Mouse (Mus musculus): Measurements from ENCODE around the gene Gria4.
"Not testable (repeated sequence)": the region's sequence is repeated elsewhere in the genome, so short reads cannot be mapped to it uniquely, and the experiment has no call there.

Gene Gria4

DNA sequence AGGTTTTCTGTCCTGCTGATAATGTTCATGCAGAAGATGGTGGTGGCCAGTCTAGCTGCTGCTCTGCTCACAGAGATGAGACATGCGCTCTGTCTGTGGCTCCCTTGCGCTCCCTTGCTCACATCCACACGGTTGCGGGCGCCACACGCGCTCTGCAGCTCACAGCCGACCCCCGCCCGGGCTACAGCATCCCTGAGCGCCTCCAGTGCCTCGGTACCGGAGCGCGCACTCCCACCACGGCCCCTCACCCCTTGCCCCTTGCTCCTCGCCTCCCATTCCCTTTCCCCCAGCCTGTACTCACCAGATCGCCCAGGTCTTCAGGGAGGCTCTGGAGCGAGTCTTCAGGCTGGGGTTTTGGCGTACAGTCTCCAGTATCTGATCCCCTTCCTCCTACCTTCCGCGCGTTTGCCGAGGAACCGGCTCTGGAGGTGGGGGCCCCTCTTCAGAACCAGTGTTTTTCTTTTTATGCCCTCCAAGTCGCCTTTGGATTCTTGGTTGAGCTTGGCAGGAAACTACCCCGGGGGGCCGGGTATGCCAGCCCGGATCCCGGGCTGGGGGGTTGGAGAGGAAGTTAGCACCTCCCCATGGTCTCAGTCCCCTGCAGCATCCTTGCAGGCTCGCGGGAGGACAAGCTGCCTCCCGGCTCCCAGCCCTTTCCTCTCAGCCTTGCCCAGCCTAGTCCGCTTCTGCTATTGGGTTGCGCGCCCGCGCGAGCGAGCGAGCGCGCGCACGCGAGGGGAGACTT, at the start of gene Gria4:
Gria4 (minus strand) TSS at position 691 of the 745 bp plus-strand sequence.
- DNase-seq (ENCODE audit: low spot score in 2 of 2), result peak; percentile 88 to 89

DNA sequence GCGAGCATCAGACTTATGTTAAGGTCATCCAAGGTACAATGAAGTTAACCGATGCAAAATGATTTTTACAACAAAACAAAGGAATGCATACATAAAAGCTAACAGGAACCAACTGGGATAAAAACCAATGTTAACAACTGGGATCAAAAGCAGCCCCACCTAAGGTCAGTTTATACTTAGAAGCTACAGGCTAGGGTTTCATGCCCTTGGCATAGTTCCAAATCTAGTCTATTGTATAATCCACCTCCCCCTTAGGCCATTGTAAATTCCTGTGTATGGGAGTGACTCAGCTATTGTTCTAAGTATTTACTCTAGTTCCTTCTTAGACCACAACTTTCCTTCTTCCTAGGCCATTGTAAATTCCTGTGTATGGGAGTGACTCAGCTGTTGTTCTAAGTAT, 14.9 kb upstream of the Gria4 start:
- not testable (repeated sequence) for DNase-seq (ENCODE audit: low spot score in 2 of 2)

DNA sequence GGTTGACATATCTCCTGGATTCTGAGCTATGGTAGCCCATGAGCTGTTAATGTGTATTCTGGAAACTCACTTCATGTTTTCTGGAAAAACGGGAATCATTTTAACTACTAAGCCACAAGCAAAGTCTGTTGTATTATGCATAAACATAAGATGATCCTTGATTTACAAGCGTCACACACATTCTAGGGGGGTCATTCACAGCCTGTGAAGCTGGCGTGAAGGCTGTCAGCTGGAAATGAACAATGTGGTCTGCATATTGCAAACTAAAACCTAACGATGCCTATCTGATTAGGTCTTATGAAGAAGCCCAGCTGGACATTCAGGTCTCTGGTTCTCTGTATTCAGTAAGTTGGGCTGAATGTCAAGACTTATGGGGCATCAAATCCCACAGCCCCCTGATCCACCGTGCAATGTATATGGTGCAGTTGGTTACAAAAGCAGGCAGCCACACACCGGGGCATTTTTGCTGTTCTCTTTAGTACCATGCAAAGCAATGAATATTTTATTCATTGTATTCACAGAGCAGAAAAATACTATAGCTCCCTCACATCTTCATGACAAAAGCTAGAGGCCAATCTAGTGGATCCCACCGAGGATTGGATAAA, 7.2 kb upstream of the Gria4 start:
- DNase-seq (ENCODE audit: low spot score in 2 of 2), result no peak

DNA sequence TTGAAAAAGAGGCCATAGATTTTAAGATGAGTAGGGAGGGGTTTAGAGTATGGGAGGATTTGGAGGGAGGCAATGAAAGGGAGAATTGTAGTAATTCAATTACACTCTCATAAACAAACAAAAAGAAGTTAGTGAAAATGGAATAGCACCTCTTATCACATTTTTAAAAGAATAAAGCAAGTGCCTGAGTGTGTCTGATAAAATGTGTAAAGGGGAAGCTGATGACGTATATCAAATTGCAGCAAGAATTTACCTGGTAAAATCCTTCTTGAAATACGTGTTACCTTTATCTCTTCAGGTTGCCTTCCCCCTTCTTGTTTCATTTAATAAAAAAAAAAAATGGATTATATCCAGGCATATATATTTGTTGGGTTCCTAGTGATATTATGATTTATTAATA, 1.4 kb upstream of the Gria4 start:
- DNase-seq (ENCODE audit: low spot score in 2 of 2), result no peak

DNA sequence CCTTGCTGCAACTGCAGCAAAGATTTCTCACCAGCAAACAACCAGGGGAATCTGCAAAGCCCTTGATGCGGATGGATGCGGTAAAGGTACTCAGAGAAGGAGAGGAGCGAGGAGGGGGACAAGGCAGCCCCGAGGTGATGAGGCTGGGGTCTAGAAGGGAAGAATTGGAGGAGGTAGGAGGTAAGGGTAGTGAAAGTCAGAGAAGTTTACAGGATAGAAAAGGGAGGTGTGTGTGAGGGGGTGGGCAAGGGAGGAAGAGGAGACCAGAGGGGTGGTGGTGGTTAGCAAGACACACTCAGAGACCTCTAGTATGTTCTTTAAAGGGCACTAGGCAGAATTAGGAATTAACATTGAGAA, 233 bp upstream of the Gria4 start:
- DNase-seq (ENCODE audit: low spot score in 2 of 2), result no peak

DNA sequence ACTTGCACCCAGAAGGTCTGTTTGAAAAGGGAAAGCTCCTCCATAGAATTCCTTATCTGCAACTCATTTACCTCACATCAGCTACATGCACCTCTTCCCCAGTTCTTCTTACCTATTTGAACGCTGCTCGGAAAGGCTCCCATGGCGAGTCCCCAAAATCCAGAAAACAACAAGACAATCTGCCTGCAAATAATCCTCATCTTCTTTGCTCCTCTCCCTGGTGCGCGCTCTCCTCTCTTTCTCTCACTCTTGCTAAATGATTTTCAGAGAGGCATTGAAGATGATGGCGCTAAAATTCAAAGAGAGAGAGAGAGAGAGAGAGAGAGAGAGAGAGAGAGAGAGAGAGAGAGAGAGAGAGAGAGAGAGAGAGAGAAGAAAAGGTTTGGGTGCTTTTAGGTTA, 959 bp downstream of the Gria4 start:
- peak; percentile 26 to 34 for DNase-seq (ENCODE audit: low spot score in 2 of 2)

DNA sequence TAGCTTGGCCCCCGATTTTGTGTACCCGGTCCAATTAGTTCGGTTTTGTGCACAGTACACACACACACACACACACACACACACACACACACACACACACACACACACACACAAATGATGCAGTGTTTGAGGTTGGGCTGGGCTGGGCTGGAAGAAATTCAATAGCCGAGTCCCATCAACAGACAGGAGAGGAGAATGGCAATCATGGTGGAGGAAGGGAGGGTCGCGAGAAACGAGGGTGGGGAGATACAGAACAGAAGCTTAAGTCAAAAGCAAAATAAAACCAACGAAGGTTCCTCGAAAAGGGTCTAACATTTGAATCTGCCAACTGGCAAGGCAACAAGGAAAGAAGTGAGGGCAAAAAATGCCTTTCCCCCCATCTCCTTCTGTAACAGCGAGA, 1.6 kb downstream of the Gria4 start:
- DNase-seq (ENCODE audit: low spot score in 2 of 2), result peak; percentile 43 to 51

DNA sequence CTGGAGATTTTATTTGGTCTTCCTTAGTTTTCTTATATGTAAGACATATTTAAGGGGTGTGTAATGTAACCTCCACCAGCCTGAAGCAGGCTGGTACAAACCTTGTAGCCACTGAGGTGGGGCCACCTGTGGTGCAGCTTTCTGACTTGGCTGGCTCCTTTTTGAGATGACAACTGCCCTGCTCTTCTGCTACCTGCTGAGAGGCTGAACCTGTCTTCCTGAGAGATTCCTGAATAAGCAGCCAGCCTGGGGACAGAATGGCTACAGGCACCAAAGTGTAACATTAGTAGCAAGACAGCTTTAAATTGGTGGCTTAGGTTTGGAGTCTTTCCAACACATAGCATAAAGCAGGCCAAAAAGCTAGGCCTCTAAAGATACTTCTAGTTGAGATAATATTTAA, 46.6 kb downstream of the Gria4 start:
- not testable (repeated sequence) for DNase-seq (ENCODE audit: low spot score in 2 of 2)

DNA sequence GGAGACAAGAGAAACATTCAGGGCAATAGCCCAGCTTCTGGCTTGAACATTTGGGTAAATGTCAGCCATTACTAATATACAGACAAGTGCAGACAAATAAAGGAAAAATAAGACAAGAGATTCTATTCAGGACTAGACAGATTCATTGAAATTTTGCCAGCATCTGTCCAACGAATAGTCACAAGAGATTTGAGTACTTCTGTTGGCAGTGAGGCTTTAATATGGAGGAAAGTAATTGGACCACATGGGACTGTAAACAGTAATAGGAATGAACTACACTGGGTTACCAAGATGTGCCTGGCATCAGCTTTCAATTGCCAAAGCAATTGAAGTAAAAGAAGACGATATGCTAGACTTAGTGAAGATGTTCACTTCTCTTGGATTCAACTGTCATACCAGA, 81.9 kb downstream of the Gria4 start:
- no peak for DNase-seq (ENCODE audit: low spot score in 2 of 2)

DNA sequence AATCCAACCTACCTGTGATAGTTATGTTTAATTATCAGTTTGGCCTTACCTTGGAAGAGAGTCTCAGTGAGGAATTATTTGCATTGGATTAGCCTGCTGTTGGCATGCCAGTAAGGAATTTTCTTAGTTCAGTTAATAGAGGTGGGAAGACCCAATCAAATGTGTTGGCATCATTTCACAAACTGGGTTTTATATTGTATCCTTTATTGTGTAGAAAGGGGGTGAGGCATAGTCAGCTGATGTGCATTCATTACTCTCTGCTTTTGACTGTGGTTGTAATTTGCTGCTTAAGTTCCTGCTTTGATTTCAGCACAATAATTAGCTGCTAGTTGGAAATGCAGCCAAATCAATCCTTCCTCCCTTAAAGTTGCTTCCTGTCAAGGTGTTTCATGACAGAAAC, 83.7 kb downstream of the Gria4 start:
- no peak for DNase-seq (ENCODE audit: low spot score in 2 of 2)

DNA sequence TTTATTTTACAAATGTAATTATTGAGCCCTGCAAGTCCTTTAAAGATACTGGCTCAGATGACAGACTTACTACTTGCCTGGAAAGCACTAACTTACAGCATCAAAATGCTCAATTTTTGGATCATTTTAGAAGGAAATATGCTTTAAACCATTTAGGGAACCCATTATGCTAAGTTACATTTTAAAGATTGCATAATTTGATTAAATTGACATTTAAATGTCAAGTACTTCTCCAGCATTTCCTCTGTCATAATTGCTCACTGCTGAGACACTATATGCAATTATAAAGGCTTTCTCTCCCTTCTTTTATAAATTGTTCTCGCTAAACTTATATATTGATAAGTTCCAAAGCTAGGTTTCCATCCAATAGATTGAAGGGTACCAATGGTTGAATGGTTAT, 108.9 kb downstream of the Gria4 start:
- DNase-seq (ENCODE audit: low spot score in 2 of 2), result no peak

DNA sequence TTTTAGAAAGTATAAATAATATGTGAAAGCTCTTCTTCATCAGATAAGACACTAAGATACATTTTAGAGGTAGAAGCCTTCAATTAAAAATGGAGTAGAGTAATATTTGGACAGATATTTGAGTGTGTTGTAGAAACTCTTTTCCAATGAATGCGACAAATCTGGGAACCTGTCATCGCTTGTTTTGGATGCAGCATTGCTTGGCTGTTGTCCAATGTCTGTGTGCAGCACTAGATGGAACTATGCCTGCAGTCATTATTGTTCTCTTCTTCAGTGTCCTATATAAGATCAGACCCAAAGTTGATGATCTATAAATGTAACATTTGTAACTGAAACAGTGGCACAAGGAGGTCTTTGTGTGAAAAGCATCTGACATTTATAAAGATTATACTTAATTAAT, 115.8 kb downstream of the Gria4 start:
- peak in 1 of 2 experiments; percentile 27 for DNase-seq (ENCODE audit: low spot score in 2 of 2)

DNA sequence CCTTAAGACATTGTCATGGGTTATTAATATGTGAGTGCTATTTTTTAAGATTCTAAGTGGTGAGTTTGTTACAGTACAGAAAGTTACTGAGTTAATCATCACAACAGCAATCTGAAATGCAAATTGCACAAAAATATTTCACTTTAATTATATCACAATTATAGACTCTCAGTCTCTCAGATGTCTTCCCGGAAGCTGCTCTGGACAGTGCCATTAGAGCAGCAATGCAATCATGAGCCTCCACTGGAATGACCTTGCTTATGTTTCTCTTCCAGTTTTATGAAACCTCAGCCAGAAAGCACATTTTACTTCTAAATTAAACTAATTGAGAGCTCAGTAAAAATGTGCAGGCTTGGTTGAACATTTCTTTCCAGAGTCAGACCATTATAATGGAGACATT, 116.9 kb downstream of the Gria4 start:
- DNase-seq (ENCODE audit: low spot score in 2 of 2), result no peak

DNA sequence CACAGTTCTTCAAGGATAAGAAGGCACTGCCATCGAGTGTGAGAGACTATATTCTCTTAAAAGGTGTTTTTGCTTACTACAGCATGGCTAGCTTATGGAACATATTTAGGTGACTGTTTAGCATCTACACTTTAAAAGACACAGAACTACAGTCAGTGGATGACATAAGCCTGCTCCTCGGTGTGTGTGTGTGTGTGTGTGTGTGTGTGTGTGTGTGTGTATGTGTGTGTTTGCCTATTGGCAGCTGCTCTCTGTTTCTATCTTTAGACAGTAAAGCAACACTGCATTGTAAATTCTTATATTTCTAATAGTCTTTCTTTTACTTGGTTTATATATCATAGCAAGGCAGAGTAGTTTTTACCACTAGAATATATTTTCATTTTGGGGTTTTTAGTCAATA, 130.3 kb downstream of the Gria4 start:
- DNase-seq (ENCODE audit: low spot score in 2 of 2), result no peak

DNA sequence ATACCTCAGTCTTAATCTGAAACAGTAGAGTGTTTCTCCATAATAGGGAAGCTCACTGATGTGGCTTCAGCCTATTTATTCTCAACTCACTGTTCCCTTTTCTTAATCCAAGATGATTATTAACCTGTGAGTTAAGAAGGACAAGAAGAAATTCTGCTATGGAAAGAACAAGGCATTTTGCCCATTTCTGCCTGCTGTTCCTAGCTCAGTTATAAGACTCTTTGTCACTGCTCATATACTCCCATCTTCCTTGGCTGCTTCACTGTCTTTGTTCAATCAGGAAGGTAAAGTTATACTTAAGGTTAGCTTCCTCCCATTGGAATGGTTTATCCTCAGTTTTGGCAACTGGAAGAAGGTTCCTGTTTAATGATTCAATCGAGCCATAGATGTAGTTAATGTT, 133.6 kb downstream of the Gria4 start:
- no peak for DNase-seq (ENCODE audit: low spot score in 2 of 2)

DNA sequence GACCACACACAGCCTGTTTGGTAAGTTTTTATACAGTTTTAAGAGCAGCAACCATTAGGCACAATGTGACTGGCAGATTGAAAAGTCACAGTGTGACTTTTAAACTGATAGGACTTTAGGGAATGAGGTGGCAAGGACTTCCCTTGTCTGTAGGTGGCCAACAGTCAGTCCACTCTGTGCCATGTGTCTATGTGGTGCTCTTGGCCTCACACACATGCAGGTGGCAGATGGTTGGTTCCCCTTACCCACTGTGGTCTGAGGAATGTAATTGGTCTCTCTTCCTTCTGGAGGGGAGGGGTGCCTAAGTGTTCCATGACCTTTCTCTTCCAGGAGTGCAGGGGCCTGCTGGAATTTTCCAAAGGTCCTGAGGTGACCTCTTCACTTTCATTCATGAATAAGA, 137.1 kb downstream of the Gria4 start:
- DNase-seq (ENCODE audit: low spot score in 2 of 2), result no peak

DNA sequence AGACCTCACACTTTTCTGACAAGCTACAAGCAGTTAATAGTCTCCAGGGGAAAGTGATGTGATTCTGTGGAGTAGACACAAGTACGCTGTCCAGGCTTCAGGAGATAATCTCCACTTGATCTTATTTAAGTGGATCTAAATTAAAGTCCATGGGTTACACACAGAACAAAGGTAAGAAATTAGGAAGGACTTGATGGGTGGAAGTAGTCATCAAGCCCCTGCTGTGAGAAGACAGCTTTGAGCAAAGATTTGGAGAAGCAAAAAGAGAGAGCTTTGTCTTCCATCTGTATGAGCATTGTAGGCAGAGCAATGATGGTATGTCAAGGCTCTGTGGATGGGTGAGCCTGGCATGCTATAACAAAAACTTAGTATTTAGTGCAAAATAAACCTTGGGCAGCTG, 141.7 kb downstream of the Gria4 start:
- no peak for DNase-seq (ENCODE audit: low spot score in 2 of 2)

DNA sequence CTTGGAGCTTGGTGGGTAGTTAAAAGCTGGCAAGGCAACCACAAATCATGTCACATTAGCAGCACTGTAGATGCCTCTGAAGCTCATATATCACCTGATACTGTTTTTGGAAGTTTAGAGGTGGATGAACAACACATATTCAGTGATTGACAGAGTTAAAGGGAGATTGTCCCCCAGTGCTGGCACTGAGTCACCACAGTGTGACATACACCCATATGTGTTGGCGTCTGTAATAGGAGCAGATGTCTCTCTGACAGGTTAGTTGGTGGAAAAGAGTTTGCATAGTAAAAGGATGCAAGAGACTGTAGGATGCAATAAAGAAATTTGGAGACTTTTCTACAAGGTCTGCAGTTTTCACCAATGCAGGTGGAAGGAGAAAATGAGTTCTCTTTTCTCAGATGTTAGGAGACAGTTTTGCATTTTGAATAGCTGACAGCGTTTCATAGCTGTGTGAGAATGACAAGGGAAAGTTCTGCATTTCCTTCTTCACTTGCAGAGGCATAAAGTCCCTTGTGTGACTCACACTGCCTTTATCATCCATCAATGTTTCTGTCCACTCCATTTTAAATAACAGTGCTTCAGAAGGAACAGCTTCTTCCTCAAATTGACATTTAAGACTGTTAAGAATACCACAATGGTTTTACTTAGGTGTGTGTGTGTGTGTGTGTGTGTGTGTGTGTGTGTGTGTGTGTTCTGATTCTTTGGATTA, 156.7 kb downstream of the Gria4 start:
- peak; percentile 23 to 32 for DNase-seq (ENCODE audit: low spot score in 2 of 2)

DNA sequence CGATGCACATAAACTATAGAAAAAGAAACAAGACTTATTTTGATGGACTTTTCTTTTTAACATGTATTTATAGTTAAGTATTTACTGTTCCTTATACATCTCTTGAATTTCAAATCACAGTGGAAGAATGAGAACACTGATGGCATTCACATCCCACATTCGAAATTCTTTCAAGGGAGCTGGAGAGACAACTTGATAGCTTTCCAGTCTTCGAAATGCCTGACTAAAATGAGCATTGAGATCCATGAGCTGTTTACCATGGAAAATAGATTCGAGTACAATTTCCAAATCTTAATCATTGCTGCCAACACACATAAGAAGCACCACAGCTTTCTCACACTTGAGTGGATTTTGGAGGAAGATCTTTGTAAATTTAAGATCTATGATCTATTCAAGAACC, 164.1 kb downstream of the Gria4 start:
- no peak for DNase-seq (ENCODE audit: low spot score in 2 of 2)

DNA sequence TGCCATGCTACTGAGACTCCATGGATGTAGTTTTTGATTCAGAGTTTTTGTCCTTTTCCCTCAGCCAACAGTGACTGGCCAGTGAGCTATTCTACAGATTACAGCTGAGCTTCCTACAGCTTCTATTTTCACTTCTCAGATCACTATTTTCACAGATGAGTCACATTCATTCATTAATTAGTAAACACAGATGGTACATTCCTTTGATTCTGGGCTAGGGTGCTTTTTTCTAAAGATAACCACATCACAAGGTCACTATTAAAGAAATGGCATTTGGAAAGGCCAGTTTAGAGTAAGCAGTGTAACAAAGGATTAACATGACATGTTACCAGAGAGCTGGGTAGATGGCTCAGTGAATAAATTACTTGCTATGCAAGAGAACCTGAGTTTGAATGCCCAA, 180.7 kb downstream of the Gria4 start:
- no peak for DNase-seq (ENCODE audit: low spot score in 2 of 2)

DNA sequence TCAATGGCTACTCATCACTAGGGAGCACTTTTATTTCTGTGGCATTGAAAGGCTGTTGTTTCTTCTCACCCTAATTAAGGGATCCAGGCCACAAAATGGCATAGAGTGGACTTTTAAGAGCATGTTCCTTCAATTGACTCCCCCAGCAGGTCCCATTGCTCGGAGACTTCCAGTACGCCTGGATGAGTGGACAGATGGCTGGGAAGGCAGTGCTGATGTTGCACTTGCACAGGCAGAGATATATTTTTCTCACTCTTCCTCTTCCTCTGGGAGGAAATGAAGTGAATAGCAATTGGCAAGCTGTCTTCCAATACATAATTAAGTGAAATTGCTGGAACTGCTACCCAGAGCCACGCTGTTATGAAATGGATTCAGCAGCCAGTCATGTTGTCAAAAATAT, 190.7 kb downstream of the Gria4 start:
- DNase-seq (ENCODE audit: low spot score in 2 of 2), result no peak

DNA sequence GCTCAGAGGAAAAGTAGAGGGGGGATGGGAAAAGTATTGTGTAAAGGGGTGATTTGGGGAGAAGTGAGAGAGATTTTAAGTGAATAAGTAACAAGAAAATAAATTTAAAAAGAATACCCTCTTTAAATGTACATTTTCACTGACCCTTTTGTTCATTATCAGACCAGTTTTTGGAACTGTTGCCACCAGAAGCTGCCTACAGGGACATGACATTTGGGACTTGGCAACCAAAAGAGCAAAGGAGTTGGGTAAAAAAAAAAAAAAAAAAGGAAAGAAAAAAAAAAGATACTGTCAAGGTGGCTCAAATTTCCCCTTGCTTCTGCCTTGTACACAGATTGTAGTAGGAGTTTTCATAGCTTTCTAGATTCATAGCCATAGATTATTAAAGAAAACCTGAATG, 191.8 kb downstream of the Gria4 start:
- DNase-seq (ENCODE audit: low spot score in 2 of 2), result no peak

DNA sequence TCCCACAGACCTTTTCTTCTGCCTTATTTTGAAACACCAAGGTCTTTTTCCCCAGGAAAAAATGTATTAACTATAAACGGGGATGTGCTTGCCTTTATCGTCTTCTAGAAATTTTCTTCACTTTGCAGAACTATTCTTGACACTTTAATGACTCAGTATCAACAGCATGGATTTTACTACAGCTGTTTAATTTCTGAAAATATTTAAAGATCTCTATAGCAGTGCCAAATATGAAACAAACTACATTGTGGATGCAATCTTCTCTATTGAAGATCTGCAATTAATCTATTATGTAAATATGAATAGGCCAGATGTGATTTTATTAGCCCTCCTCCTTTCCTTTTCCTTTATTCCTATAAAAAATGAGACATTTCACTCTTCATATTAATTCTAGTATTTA, 194.2 kb downstream of the Gria4 start:
- DNase-seq (ENCODE audit: low spot score in 2 of 2), result no peak

Data from right cerebral cortex, postnatal 10 days (tissue).